Mouse (Mus musculus): ENCODE data around the gene Capn15. TPM values are rescaled to one million over a fixed set of nuclear protein-coding genes. Genes with fewer than 3 reads are reported as not detected.
A peak's percentile ranks its signal among the peaks of the same experiment; 100 is the strongest.

Capn15 gene
- polyA plus RNA-seq, 1 experiment, result 7.2 TPM

- H3ac ChIP-seq (ENCODE audit: control insufficient read depth, insufficient read length), result no peak overlapping the region
- TF ChIP-seq REST (IDR thresholded peaks at IDR 0.05; ENCODE audit: insufficient read depth, insufficient read length) (peak; percentile 90), MYOD1 (IDR thresholded peaks at IDR 0.05; ENCODE audit: control insufficient read depth in 1 of 3, insufficient read length in 2 of 3, low read depth in 2 of 3) (no peak), MAX (IDR thresholded peaks at IDR 0.05; ENCODE audit: low read depth) (no peak)
- H3K4me3 ChIP-seq, result no peak overlapping the region
- no peaks in the 10 kb centered on the region for H3K27me3 ChIP-seq (ENCODE audit: control insufficient read depth, insufficient read depth, insufficient read length)
- H3K4me2 ChIP-seq (ENCODE audit: low read depth), result no peak overlapping the region
- H3K36me3 ChIP-seq (ENCODE audit: control insufficient read depth, insufficient read depth), result peaks cover 18% of the 10 kb centered on the region
- no peaks in the 10 kb centered on the region for H3K79me2 ChIP-seq (ENCODE audit: control insufficient read depth, insufficient read depth)
These were observed 26.4 kb upstream of the Capn15 start for GRCm38 (mm10) chr17:26011841-26012460.

GRCm38 (mm10) chr17:26009540-26009939 is 23.9 kb upstream of the Capn15 start:
- Histone ChIP-seq H3K36me3 (ENCODE audit: control insufficient read depth, insufficient read depth) (peaks cover 18% of the 10 kb centered on the region), H3ac (ENCODE audit: control insufficient read depth, insufficient read length) (no peak overlapping the region), H3K79me2 (ENCODE audit: control insufficient read depth, insufficient read depth) (no peaks in the 10 kb centered on the region), H3K4me2 (ENCODE audit: low read depth) (no peak overlapping the region), H3K4me3 (no peak overlapping the region), H3K27me3 (ENCODE audit: control insufficient read depth, insufficient read depth, insufficient read length) (no peaks in the 10 kb centered on the region)
- no peak for TF ChIP-seq MAX (IDR thresholded peaks at IDR 0.05; ENCODE audit: low read depth)
- TF ChIP-seq MYOG (IDR thresholded peaks at IDR 0.05; ENCODE audit: control insufficient read depth in 1 of 3, insufficient read depth in 1 of 3, insufficient read length in 2 of 3, low read depth in 2 of 3), result no peak
- no peak for TF ChIP-seq USF1 (IDR thresholded peaks at IDR 0.05; ENCODE audit: low read depth)
- TF ChIP-seq REST (IDR thresholded peaks at IDR 0.05; ENCODE audit: insufficient read depth, insufficient read length), result no peak
- no peak for TF ChIP-seq POLR2A (IDR thresholded peaks at IDR 0.05; ENCODE audit: insufficient read length, low read depth)
- no peak for TF ChIP-seq TCF12 (IDR thresholded peaks at IDR 0.05; ENCODE audit: insufficient read depth, poor library complexity, severe bottlenecking)
- no peak for TF ChIP-seq CEBPB (IDR thresholded peaks at IDR 0.05; ENCODE audit: insufficient read depth, poor library complexity, severe bottlenecking)
- TF ChIP-seq E2F4 (IDR thresholded peaks at IDR 0.05; ENCODE audit: insufficient read depth), result no peak
- no peak for TF ChIP-seq TCF3 (IDR thresholded peaks at IDR 0.05; ENCODE audit: insufficient read length, low read depth)
- no peak for TF ChIP-seq SRF (IDR thresholded peaks at IDR 0.05; ENCODE audit: control insufficient read depth, insufficient read length, low read depth)
- no peak for TF ChIP-seq MYOD1 (IDR thresholded peaks at IDR 0.05; ENCODE audit: control insufficient read depth in 1 of 3, insufficient read length in 2 of 3, low read depth in 2 of 3)
- no peak for TF ChIP-seq POLR2AphosphoS2 (IDR thresholded peaks at IDR 0.05; ENCODE audit: insufficient read length, low read depth)

GRCm38 (mm10) chr17:26008787-26009186 is 23.2 kb upstream of the Capn15 start:
- TF ChIP-seq USF1 (IDR thresholded peaks at IDR 0.05; ENCODE audit: low read depth) (no peak), REST (IDR thresholded peaks at IDR 0.05; ENCODE audit: insufficient read depth, insufficient read length) (no peak), MYOG (IDR thresholded peaks at IDR 0.05; ENCODE audit: control insufficient read depth in 1 of 3, insufficient read depth in 1 of 3, insufficient read length in 2 of 3, low read depth in 2 of 3) (no peak), MAX (IDR thresholded peaks at IDR 0.05; ENCODE audit: low read depth) (no peak), TCF3 (IDR thresholded peaks at IDR 0.05; ENCODE audit: insufficient read length, low read depth) (no peak), MYOD1 (IDR thresholded peaks at IDR 0.05; ENCODE audit: control insufficient read depth in 1 of 3, insufficient read length in 2 of 3, low read depth in 2 of 3) (no peak), POLR2AphosphoS2 (IDR thresholded peaks at IDR 0.05; ENCODE audit: insufficient read length, low read depth) (no peak), POLR2A (IDR thresholded peaks at IDR 0.05; ENCODE audit: insufficient read length, low read depth) (no peak), TCF12 (IDR thresholded peaks at IDR 0.05; ENCODE audit: insufficient read depth, poor library complexity, severe bottlenecking) (no peak), CEBPB (IDR thresholded peaks at IDR 0.05; ENCODE audit: insufficient read depth, poor library complexity, severe bottlenecking) (no peak), E2F4 (IDR thresholded peaks at IDR 0.05; ENCODE audit: insufficient read depth) (no peak)
- Histone ChIP-seq H3K79me2 (ENCODE audit: control insufficient read depth, insufficient read depth) (no peaks in the 10 kb centered on the region), H3ac (ENCODE audit: control insufficient read depth, insufficient read length) (no peak overlapping the region), H3K36me3 (ENCODE audit: control insufficient read depth, insufficient read depth) (peaks cover 18% of the 10 kb centered on the region), H3K4me3 (no peak overlapping the region), H3K27me3 (ENCODE audit: control insufficient read depth, insufficient read depth, insufficient read length) (no peaks in the 10 kb centered on the region), H3K4me2 (ENCODE audit: low read depth) (no peak overlapping the region)

- H3K4me2 ChIP-seq (ENCODE audit: low read depth), result no peak overlapping the region
- H3K4me3 ChIP-seq, result no peak overlapping the region
- peaks cover 21% of the 10 kb centered on the region for H3K36me3 ChIP-seq (ENCODE audit: control insufficient read depth, insufficient read depth)
- no peak for TF ChIP-seq MAX (IDR thresholded peaks at IDR 0.05; ENCODE audit: low read depth)
- TF ChIP-seq POLR2AphosphoS2 (IDR thresholded peaks at IDR 0.05; ENCODE audit: insufficient read length, low read depth), result no peak
- TF ChIP-seq MYOD1 (IDR thresholded peaks at IDR 0.05; ENCODE audit: control insufficient read depth in 1 of 3, insufficient read length in 2 of 3, low read depth in 2 of 3), result no peak
- no peak for TF ChIP-seq MYOG (IDR thresholded peaks at IDR 0.05; ENCODE audit: control insufficient read depth in 1 of 3, insufficient read depth in 1 of 3, insufficient read length in 2 of 3, low read depth in 2 of 3)
- TF ChIP-seq REST (IDR thresholded peaks at IDR 0.05; ENCODE audit: insufficient read depth, insufficient read length), result no peak
- TF ChIP-seq CEBPB (IDR thresholded peaks at IDR 0.05; ENCODE audit: insufficient read depth, poor library complexity, severe bottlenecking), result no peak
- no peak for TF ChIP-seq POLR2A (IDR thresholded peaks at IDR 0.05; ENCODE audit: insufficient read length, low read depth)
- TF ChIP-seq SRF (IDR thresholded peaks at IDR 0.05; ENCODE audit: control insufficient read depth, insufficient read length, low read depth), result no peak
- TF ChIP-seq TCF3 (IDR thresholded peaks at IDR 0.05; ENCODE audit: insufficient read length, low read depth), result no peak
- no peak for TF ChIP-seq TCF12 (IDR thresholded peaks at IDR 0.05; ENCODE audit: insufficient read depth, poor library complexity, severe bottlenecking)
- TF ChIP-seq E2F4 (IDR thresholded peaks at IDR 0.05; ENCODE audit: insufficient read depth), result no peak
- no peak for TF ChIP-seq USF1 (IDR thresholded peaks at IDR 0.05; ENCODE audit: low read depth)
- no peaks in the 10 kb centered on the region for H3K27me3 ChIP-seq (ENCODE audit: control insufficient read depth, insufficient read depth, insufficient read length)
- H3ac ChIP-seq (ENCODE audit: control insufficient read depth, insufficient read length), result no peak overlapping the region
- no peaks in the 10 kb centered on the region for H3K79me2 ChIP-seq (ENCODE audit: control insufficient read depth, insufficient read depth)
These were observed 22.7 kb upstream of the Capn15 start for GRCm38 (mm10) chr17:26008331-26008730.

GRCm38 (mm10) chr17:26007646-26008045 is 22.1 kb upstream of the Capn15 start:
- Histone ChIP-seq H3ac (ENCODE audit: control insufficient read depth, insufficient read length) (no peak overlapping the region), H3K27me3 (ENCODE audit: control insufficient read depth, insufficient read depth, insufficient read length) (no peaks in the 10 kb centered on the region), H3K79me2 (ENCODE audit: control insufficient read depth, insufficient read depth) (no peaks in the 10 kb centered on the region), H3K36me3 (ENCODE audit: control insufficient read depth, insufficient read depth) (peaks cover 20% of the 10 kb centered on the region), H3K4me2 (ENCODE audit: low read depth) (no peak overlapping the region), H3K4me3 (no peak overlapping the region)
- no peak for TF ChIP-seq REST (IDR thresholded peaks at IDR 0.05; ENCODE audit: insufficient read depth, insufficient read length)
- no peak for TF ChIP-seq TCF12 (IDR thresholded peaks at IDR 0.05; ENCODE audit: insufficient read depth, poor library complexity, severe bottlenecking)

Data from myocyte (in vitro differentiated cells).